Mouse (Mus musculus): ENCODE measurements at regions not wholly inside any gene's neighbourhood (a gene's known extent, or its start where the extent isn't known, plus 50 kb on each side); places are given as distances from the start of the nearest gene placed in this dataset.

DNA sequence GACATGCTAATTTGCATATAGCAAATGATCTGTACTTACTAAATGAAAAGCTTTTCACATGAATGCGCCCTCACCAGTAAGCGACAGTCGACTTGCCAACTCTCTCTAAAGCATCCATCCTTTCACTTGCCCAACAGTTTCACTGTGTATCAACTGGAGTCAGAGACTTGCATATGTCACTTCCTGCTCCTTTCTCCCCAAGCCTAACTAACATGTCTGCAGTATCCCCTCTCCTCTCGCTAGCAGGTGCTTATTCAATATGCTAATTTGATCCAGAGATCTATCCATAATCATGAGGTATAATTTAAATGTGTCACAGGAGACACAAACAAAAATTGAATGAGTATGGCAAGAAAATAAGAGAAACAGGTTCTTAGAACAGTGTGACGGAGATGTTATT, 364.9 kb upstream of the Trib2 start:
- no peak overlapping the region for H3K4me3 ChIP-seq
- 82% methylated on average over 5 of the region's 5 CpGs for WGBS
- H3K36me3 ChIP-seq: no peaks in the 10 kb centered on the region
- H3K9ac ChIP-seq: no peak overlapping the region
- no peak overlapping the region for H3K4me2 ChIP-seq
- no peaks in the 10 kb centered on the region for H3K9me3 ChIP-seq
- no peak for ATAC-seq (ENCODE audit: borderline replicate concordance, extremely low read depth, low FRiP score, low TSS enrichment)
- H3K27me3 ChIP-seq: no peaks in the 10 kb centered on the region; the same call in 1 of the 2 replicates
- no peak overlapping the region for H3K27ac ChIP-seq
- H3K4me1 ChIP-seq: peaks cover 9% of the 10 kb centered on the region; the same call in 1 of the 2 replicates

DNA sequence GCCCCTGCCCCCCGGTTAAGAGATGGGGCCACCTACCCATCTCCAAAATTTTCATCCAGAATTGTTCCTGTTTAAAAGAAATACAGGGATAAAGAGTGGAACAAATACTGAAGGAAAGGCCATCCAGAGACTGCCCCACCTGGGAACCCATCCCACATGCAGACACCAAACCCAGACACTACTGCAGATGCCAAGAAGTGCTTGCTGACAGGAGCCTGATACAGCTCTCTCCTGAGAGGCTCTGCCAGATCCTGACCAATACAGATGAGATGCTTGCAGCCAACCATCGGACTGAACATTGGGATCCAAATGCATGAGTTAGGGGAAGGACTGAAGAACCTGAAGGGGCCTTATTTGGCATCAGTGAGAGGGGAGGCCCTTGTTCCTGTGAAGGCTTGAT, 363.2 kb upstream of the Trib2 start:
- Histone ChIP-seq H3K9me3 (no peaks in the 10 kb centered on the region), H3K27me3 (no peaks in the 10 kb centered on the region; the same call in 1 of the 2 replicates), H3K4me2 (no peak overlapping the region), H3K4me1 (no peaks in the 10 kb centered on the region), H3K4me3 (no peak overlapping the region), H3K9ac (no peak overlapping the region), H3K36me3 (no peaks in the 10 kb centered on the region), H3K27ac (no peak overlapping the region)
- ATAC-seq (ENCODE audit: borderline replicate concordance, extremely low read depth, low FRiP score, low TSS enrichment): no peak
- 85% methylated on average over 2 of the region's 2 CpGs for WGBS

DNA sequence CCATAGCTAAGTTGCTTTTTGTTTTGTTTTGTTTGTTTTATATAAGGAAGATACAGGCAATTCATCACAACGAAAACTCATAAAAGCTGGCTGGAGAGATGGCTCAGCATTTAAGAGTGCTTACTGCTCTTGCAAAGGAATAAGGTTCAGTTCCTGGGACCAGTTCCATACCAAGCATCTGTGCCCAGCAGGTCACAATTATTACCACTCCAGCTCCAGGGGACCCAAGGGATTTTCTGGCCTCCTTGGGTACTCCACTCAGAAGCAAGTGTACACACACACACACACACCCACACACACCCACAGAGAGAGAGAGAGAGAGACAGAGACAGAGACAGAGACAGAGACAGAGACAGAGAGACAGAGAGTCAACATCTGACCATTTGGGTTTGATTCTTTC, 359.6 kb upstream of the Trib2 start:
- no peaks in the 10 kb centered on the region for H3K4me1 ChIP-seq
- no peak overlapping the region for H3K4me3 ChIP-seq
- no peak for ATAC-seq (ENCODE audit: borderline replicate concordance, extremely low read depth, low FRiP score, low TSS enrichment)
- no peaks in the 10 kb centered on the region for H3K27me3 ChIP-seq
- no peak overlapping the region for H3K9ac ChIP-seq
- WGBS: 89% methylated on average over 1 of the region's 1 CpGs
- no peaks in the 10 kb centered on the region for H3K9me3 ChIP-seq
- H3K36me3 ChIP-seq: no peaks in the 10 kb centered on the region
- no peak overlapping the region for H3K4me2 ChIP-seq
- H3K27ac ChIP-seq: no peak overlapping the region

DNA sequence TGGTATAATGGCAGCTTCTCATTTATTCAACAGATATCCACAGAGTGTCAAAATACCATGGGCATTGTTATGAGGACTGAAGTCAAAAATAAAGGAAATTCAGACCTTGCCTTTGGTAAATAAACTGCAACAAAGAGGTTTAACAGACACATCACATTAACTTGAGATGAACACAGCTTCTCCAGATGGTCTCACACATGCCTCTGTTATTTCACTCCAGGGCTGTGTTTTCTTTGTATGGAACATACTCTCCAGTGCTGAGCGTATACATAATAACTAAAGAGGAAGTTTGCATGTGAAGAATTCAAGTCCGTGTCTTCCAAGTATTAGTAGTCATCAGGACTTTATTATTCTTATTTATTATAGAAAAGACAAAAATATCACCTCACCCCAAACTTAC, 355.5 kb upstream of the Trib2 start:
- no peaks in the 10 kb centered on the region for H3K9me3 ChIP-seq
- no peak overlapping the region for H3K27ac ChIP-seq
- H3K4me1 ChIP-seq: 0 out of 2 replicates have a peak, but pooled peaks cover 4% of the 10 kb centered on the region
- H3K36me3 ChIP-seq: no peaks in the 10 kb centered on the region
- H3K4me2 ChIP-seq: no peak overlapping the region
- 82% methylated on average over 2 of the region's 2 CpGs for WGBS
- no peaks in the 10 kb centered on the region for H3K27me3 ChIP-seq
- no peak for ATAC-seq (ENCODE audit: borderline replicate concordance, extremely low read depth, low FRiP score, low TSS enrichment)
- H3K4me3 ChIP-seq: no peak overlapping the region
- H3K9ac ChIP-seq: no peak overlapping the region

DNA sequence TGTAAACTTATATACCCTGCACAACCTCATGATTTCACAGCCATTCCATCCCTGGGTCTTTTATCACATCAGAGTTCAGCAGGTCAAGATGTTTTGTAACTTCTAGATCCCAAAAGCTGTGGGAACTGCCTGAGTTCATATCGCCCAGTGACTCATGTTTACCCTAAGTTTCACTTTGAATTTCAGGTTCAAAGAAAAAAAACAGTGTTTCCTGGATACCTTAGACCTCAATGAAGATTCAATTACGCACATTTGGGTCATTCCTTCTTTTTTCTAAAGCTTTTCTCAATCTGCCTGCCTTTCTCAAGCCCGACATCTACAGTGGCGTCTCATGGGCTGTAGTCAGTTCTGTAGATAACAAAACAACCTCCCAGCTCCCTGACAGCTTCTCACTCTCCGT, 354.9 kb upstream of the Trib2 start:
- Histone ChIP-seq H3K27ac (no peak overlapping the region), H3K4me1 (0 out of 2 replicates have a peak, but pooled peaks cover 4% of the 10 kb centered on the region), H3K4me3 (no peak overlapping the region), H3K4me2 (no peak overlapping the region), H3K36me3 (no peaks in the 10 kb centered on the region), H3K27me3 (no peaks in the 10 kb centered on the region), H3K9me3 (no peaks in the 10 kb centered on the region), H3K9ac (no peak overlapping the region)
- no peak for ATAC-seq (ENCODE audit: borderline replicate concordance, extremely low read depth, low FRiP score, low TSS enrichment)
- 47% methylated on average over 5 of the region's 5 CpGs for WGBS

DNA sequence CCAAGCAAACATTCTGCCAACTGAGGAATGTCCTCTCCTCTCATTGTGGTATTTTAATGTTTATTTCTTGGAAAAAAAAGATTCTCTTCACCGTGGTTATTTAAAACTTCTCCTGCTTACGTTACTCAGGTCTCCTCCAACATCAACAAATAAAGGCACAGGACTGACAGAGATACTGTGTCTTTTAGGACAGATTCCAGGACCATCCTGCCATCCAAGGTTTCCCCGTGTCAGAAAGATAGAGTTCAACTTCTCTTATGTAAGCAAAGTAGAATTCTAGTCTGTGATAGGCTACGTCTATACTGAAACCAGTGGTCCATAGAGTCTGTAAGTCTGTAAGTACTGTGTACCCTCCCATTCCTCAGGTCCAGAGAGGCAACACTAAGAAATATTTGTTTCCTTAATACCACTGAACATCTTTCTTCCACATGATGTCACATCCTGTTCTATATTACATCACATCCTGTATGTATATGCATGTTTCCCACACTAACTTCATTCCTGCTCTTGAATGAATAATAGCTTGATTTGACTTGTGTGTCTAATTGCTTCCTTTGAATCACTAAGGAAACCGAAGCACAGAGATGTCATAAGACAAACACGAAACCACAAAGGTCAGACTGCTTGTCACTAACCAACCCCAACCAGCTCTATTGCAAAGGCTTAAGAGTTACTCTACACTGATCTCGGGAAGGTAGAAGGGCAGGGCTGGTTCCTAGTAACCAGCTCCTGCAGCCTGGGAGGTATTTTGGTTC, 353.2 kb upstream of the Trib2 start:
- no peak overlapping the region for H3K27ac ChIP-seq
- no peaks in the 10 kb centered on the region for H3K27me3 ChIP-seq
- 44% methylated on average over 7 of the region's 7 CpGs for WGBS
- no peak overlapping the region for H3K4me3 ChIP-seq
- H3K4me1 ChIP-seq: 0 out of 2 replicates have a peak, but pooled peaks cover 4% of the 10 kb centered on the region
- no peaks in the 10 kb centered on the region for H3K9me3 ChIP-seq
- no peak overlapping the region for H3K9ac ChIP-seq
- no peak overlapping the region for H3K4me2 ChIP-seq
- ATAC-seq (ENCODE audit: borderline replicate concordance, extremely low read depth, low FRiP score, low TSS enrichment): no peak
- H3K36me3 ChIP-seq: no peaks in the 10 kb centered on the region

DNA sequence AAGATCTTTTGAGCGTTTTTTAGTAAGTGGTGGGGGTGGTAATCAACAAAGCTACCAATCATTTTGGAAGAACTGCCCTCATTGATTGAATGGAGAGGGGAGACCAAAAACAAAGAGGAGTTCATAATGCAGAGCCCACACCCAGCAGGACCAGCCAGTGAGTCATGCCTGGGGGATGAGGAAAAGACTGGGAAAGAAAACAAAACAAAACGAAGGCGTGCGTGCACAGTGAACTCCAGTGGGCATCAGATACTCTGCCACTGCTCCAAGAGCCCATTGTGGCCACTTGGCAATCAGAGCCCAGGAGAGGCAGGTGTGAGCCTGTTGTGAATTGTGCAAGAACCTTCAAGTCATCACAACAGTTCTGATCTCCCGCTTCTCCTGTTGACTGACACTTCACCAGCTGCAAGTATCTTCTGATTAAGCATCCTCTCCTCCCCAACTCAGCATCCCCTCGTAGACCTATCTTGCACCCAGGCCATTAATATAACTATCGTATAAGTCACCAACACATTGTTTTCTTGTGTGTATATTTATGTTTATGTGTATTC, 351.1 kb upstream of the Trib2 start:
- Histone ChIP-seq H3K9ac (no peak overlapping the region), H3K27me3 (no peaks in the 10 kb centered on the region), H3K9me3 (no peaks in the 10 kb centered on the region), H3K4me3 (no peak overlapping the region), H3K36me3 (no peaks in the 10 kb centered on the region), H3K27ac (no peak overlapping the region), H3K4me2 (no peak overlapping the region), H3K4me1 (0 out of 2 replicates have a peak, but pooled peaks cover 4% of the 10 kb centered on the region)
- 59% methylated on average over 7 of the region's 7 CpGs for WGBS
- no peak for ATAC-seq (ENCODE audit: borderline replicate concordance, extremely low read depth, low FRiP score, low TSS enrichment)

DNA sequence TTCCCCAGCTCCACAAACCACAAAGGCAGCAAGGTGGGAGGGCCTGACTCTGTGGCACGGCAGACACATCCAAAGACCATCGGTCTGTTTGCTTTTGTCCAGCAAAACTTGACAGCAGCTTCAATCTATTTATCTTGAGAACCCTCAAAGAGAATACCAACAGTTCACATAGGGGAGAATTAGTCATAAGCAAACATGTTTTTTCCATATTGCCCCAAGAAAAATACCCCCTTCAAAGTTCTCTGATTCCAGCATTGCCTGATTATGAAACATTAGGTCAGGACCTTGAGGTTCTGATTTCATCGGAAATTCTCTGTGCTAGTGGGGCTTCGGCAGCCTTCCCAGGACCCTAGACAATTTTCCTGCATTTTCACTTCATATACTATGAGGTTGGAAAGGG, 348.4 kb upstream of the Trib2 start:
- ATAC-seq (ENCODE audit: borderline replicate concordance, extremely low read depth, low FRiP score, low TSS enrichment): no peak
- 47% methylated on average over 4 of the region's 4 CpGs for WGBS
- no peaks in the 10 kb centered on the region for H3K36me3 ChIP-seq
- no peak overlapping the region for H3K27ac ChIP-seq
- no peak overlapping the region for H3K4me3 ChIP-seq
- 0 out of 2 replicates have a peak, but pooled peaks cover 4% of the 10 kb centered on the region for H3K4me1 ChIP-seq
- H3K9me3 ChIP-seq: no peaks in the 10 kb centered on the region
- no peaks in the 10 kb centered on the region for H3K27me3 ChIP-seq
- H3K9ac ChIP-seq: no peak overlapping the region
- H3K4me2 ChIP-seq: no peak overlapping the region

DNA sequence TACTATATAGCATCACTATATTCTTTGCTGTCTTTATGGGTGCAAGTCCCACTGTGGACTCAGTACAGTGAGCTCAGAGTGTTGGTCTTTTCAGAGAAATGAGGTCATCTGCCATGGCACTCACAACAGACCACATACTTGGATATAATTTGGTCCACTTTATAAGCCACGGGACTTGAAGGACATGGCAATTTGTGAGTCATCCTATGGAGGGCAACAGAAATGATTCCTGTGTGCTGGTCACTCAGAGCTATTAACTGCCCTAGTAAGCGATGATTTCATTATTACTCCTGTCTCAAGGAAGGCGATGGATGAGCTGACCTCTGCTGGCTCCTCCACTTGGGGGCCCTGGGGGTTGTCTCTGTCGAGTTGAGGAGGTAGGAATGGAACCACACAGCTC, 345.2 kb upstream of the Trib2 start:
- H3K36me3 ChIP-seq: no peaks in the 10 kb centered on the region
- H3K27me3 ChIP-seq: no peaks in the 10 kb centered on the region
- H3K9me3 ChIP-seq: no peaks in the 10 kb centered on the region
- no peak overlapping the region for H3K9ac ChIP-seq
- H3K4me3 ChIP-seq: no peak overlapping the region
- no peak overlapping the region for H3K27ac ChIP-seq
- WGBS: 68% methylated on average over 4 of the region's 4 CpGs
- no peak overlapping the region for H3K4me2 ChIP-seq
- no peak for ATAC-seq (ENCODE audit: borderline replicate concordance, extremely low read depth, low FRiP score, low TSS enrichment)
- H3K4me1 ChIP-seq: no peaks in the 10 kb centered on the region

DNA sequence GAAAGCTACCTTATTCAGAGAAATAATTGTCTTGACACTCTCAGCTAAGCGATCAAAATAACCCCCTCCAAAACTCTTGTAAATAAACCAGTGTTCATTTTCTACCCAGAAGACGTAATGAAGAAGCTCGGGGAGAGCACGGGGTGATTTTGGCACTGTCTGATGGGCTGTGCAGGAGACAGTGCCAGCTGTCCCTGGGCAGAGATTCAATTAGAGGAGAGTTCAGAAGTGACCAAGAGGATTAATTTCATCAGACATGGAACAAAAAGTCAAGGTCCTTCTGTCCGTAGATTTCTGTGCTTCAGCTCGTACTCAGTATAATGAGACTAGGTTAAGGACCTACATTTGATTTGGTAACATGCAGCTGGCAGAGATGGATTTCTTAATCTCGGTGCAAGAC, 341.2 kb upstream of the Trib2 start:
- Histone ChIP-seq H3K27ac (no peak overlapping the region), H3K9me3 (no peaks in the 10 kb centered on the region), H3K4me2 (no peak overlapping the region), H3K4me1 (no peaks in the 10 kb centered on the region), H3K9ac (no peak overlapping the region), H3K27me3 (no peaks in the 10 kb centered on the region), H3K4me3 (no peak overlapping the region), H3K36me3 (no peaks in the 10 kb centered on the region)
- ATAC-seq (ENCODE audit: borderline replicate concordance, extremely low read depth, low FRiP score, low TSS enrichment): no peak
- 56% methylated on average over 7 of the region's 7 CpGs for WGBS

DNA sequence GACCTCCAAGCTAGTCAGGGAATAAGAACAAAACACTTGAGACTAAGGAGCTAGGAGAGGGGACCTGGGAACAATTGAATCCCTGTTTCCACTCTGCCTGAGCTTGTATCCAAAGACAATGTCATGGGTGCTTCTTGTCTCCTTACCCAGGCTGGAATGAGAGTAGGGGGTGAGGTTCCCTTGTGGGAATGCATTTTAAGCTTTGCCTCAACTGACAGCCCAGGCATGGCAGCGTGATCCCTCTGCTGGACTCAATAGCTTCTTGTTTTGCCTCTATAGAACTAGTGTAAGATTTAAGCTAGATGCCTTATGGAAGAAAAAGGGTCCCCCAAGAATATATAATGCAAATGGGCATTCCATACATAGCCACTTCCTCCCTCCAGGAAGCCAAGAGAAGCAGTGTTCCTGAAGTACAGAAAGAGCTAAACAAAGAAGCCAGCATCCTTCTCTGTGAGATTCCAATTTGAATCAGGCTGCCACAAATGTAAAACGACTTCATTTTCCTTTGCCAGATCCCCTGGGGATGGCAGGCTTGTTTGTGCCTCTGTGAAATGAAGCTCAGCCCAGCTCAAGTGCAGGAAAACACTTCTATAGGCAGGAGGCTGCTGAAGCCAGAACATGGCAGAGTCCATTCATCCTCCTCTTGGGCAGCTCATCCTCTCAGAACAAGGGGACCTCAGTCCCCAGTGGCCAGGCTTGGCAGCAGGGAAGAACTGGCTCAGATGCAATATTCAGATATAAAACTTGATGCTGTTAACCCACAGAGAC, 339.3 kb upstream of the Trib2 start:
- no peak for ATAC-seq (ENCODE audit: borderline replicate concordance, extremely low read depth, low FRiP score, low TSS enrichment)
- WGBS: 30% methylated on average over 2 of the region's 2 CpGs
- no peaks in the 10 kb centered on the region for H3K9me3 ChIP-seq

DNA sequence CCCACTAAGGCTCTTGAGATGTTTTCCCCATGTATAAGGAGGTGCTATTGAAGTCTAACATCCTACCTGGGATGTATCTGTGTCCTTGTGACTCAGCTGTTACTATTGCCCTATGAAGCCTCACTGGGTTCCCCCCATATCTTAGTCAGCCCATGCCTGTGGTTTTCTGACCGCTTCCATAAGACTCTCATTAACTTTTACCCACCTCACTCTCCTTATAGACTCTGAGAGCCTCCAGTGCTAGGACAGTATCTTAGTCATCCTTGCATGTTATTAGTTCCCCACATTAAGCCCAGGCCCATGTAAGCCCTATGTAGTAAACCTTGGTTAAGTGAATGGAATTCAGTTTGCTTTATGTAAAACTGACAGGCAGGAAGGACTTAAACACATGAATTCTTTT, 337.5 kb upstream of the Trib2 start:
- ATAC-seq (ENCODE audit: borderline replicate concordance, extremely low read depth, low FRiP score, low TSS enrichment): no peak
- 91% methylated on average over 1 of the region's 1 CpGs for WGBS
- no peak overlapping the region for H3K9ac ChIP-seq
- no peak overlapping the region for H3K4me3 ChIP-seq
- no peak overlapping the region for H3K4me2 ChIP-seq
- H3K36me3 ChIP-seq: no peaks in the 10 kb centered on the region
- no peaks in the 10 kb centered on the region for H3K9me3 ChIP-seq
- H3K4me1 ChIP-seq: no peaks in the 10 kb centered on the region
- no peaks in the 10 kb centered on the region for H3K27me3 ChIP-seq
- no peak overlapping the region for H3K27ac ChIP-seq

More for the DNA sequence above, 339.3 kb upstream of the Trib2 start:
- H3K4me1 ChIP-seq: no peaks in the 10 kb centered on the region
- no peak overlapping the region for H3K9ac ChIP-seq
- H3K27ac ChIP-seq: no peak overlapping the region
- no peaks in the 10 kb centered on the region for H3K27me3 ChIP-seq
- H3K4me3 ChIP-seq: no peak overlapping the region
- no peaks in the 10 kb centered on the region for H3K36me3 ChIP-seq
- no peak overlapping the region for H3K4me2 ChIP-seq
